Mouse (Mus musculus) hindbrain, postnatal 0 days (tissue): Measurements from ENCODE around the gene Morc3. TPM values are rescaled to one million over a fixed set of nuclear protein-coding genes. Genes with fewer than 3 reads are reported as not detected.

Experiments
- ATAC-seq: fragments of 200-750 bp; cut with Nextera tagmentation; 2 replicates; pipeline ENCODE4 v1.8.0; 2017; ENCODE audit warnings: mild to moderate bottlenecking, moderate TSS enrichment, moderate library complexity
- DNase-seq: peaks from one replicate; pipeline ENCODE4 v3.0.0-alpha.2; 2015; ENCODE audit warnings: low spot score
- H3K27ac ChIP-seq: fragments of 300-500 bp; sonication (generic); 2 replicates; pipeline ENCODE4 v1.5.1; 2014; ENCODE audit warnings: mild to moderate bottlenecking
- H3K27me3 ChIP-seq: fragments of 300-500 bp; sonication (generic); 2 replicates; pipeline ENCODE4 v1.6.1; 2014; ENCODE audit warnings: low read length, mixed read lengths; ENCODE audit not compliant: insufficient read depth
- H3K36me3 ChIP-seq: fragments of 300-500 bp; sonication (generic); 2 replicates; pipeline ENCODE4 v1.6.1; 2014; ENCODE audit warnings: low read length, mixed read lengths; ENCODE audit not compliant: insufficient read depth
- H3K4me1 ChIP-seq: fragments of 300-500 bp; sonication (generic); 2 replicates; pipeline ENCODE4 v1.6.1; 2014; ENCODE audit warnings: antibody characterized with exemption, low read length, mixed read lengths; ENCODE audit not compliant: insufficient read depth
- H3K4me2 ChIP-seq: fragments of 300-500 bp; sonication (generic); 2 replicates; pipeline ENCODE4 v1.6.1; 2014; ENCODE audit warnings: low read depth, mild to moderate bottlenecking, low read length, moderate library complexity, mixed read lengths
- H3K4me3 ChIP-seq: fragments of 300-500 bp; sonication (generic); 2 replicates; pipeline ENCODE4 v1.5.1; 2014; ENCODE audit warnings: low read length
- H3K9ac ChIP-seq: fragments of 300-500 bp; sonication (generic); replicated peaks from 2 replicates; pipeline ENCODE4 v1.6.1; 2014; ENCODE audit warnings: mild to moderate bottlenecking, low read length, moderate library complexity, mixed read lengths
- H3K9me3 ChIP-seq: fragments of 300-500 bp; sonication (generic); 2 replicates; pipeline ENCODE4 v1.6.1; 2016; ENCODE audit warnings: low read length, mixed read lengths
- CTCF ChIP-seq: IDR thresholded peaks from 2 replicates; pipeline ENCODE4 v1.5.1; 2016; ENCODE audit warnings: antibody characterized with exemption, control low read depth, low read depth
- WGBS: fragments of 180-500 bp; shearing (Covaris S2); extraction: QIAGEN DNeasy Blood & Tissue Kit; methylation state at CpG from one replicate; pipeline ENCODE4 v1.1.7; 2014; 5-methylcytosine and 5-hydroxymethylcytosine counted together
- polyA plus RNA-seq: library from polyadenylated mRNA; unstranded; fragments of >200 nt; fragmentation: Nextera tagmentation; extraction: Ambion mirVana; gene quantifications from 2 replicates; pipeline ENCODE4 v1.2.1, GENCODE M21; 2015
- total RNA-seq: library from RNA; depleted of rRNA; stranded (reverse); fragments of >200 nt; gene quantifications from 2 replicates; pipeline ENCODE4 v1.2.3, GENCODE M21; 2014

The Morc3 gene
- total and polyA plus RNA-seq, 2 experiments from 2014 or later: 24.1 to 25.2 TPM

DNA sequence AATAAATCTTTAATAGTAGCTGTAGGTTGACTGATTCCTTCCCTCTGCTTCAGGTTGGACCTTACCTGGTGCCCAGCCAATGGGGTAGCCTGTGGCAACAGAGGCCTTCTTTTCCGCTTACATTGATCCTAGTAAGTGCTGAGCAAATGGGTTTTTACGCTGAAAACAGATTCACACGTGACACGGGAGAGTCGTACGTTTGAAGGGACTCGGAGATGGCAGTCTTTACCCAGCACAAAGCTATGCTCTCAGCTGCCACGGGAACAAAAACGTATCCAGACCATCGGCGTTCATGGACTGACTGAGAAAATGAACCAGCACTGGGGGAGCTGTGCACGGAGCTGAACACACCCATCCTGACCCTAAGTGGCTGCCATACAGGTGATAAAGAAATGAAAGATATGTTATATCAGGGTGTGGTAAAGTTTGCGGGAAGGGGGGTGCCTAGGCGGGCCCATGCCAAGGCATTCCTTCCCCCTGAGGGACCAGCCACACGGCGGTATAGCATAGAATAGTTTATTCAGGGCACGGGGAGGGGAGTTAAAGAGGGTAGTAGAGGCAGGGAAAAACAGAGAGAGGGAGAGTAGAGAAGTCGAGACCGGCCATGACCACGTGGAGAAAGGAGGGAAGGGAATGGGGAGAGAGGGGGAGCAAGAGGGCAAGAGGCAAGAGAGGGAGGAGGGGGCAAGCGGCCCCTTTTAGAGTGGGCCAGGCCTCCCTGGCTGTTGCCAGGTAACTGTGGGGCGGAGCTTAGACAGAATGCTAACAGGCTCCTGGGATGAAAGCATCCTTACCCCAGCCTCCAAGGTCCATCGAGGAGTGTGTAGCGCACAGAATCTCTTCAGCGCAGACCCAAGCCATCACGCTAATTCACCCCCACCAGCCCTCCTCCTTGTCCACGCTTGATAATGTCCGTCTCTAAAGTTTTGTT lies 79.1 kb downstream of the Morc3 start:
- no peaks in the 10 kb centered on the region for H3K4me1 ChIP-seq
- H3K27ac ChIP-seq: no peak overlapping the region
- H3K36me3 ChIP-seq: no peaks in the 10 kb centered on the region
- H3K9ac ChIP-seq: no peak overlapping the region
- DNase-seq (no peak), ATAC-seq (no peak)
- no peak overlapping the region for H3K4me2 ChIP-seq
- WGBS: 67% methylated on average over 28 of the region's 28 CpGs
- no peaks in the 10 kb centered on the region for H3K9me3 ChIP-seq
- H3K4me3 ChIP-seq: no peak overlapping the region
- TF ChIP-seq CTCF: no peak
- H3K27me3 ChIP-seq: no peaks in the 10 kb centered on the region

DNA sequence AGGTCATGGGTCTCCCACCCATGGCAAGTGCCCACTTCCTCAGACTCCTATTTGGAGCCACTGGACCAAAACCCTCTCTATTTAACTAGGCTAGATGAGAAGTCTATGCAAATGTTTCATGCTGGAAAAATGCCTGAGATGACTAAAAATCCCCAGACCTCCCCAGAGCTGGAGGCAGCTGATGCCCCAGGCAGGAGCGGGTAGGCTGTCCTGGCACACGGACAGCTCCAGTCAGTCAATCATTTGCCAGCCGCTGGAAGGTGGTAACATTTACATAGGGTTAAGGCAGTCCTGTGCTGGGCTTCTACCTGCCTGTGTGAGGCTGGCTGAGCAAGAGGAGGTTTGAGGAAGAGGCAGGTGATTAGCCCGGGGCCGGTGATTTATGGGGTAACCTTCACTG lies 80.2 kb downstream of the Morc3 start:
- TF ChIP-seq CTCF: no peak

DNA sequence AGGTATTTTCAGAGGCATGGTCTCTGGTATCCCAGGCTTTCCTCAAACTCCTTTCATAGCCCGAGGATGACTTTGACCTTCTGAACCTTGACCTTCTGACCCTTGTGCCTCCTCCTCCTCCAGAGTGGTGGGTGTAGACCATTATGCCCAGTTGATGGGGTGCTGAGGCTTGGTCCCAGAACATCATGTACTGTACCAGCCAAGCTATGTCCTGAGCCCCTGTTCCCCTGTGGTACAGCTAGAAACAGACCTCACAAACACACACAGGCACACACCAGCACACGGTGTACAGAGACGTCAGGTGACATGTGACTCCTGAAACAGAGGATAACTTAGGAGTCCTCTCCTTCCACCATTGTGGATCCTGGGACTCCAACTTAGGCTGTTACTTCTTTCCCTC lies 80.9 kb downstream of the Morc3 start:
- H3K4me2 ChIP-seq: no peak overlapping the region
- H3K27ac ChIP-seq: no peak overlapping the region
- 70% methylated on average over 3 of the region's 3 CpGs for WGBS
- H3K9me3 ChIP-seq: no peaks in the 10 kb centered on the region
- H3K36me3 ChIP-seq: no peaks in the 10 kb centered on the region
- ATAC-seq: no peak
- H3K4me3 ChIP-seq: no peak overlapping the region
- DNase-seq: no peak
- H3K27me3 ChIP-seq: no peaks in the 10 kb centered on the region
- TF ChIP-seq CTCF: no peak
- no peak overlapping the region for H3K9ac ChIP-seq
- no peaks in the 10 kb centered on the region for H3K4me1 ChIP-seq

More for the DNA sequence above, 80.2 kb downstream of the Morc3 start:
- 68% methylated on average over 5 of the region's 5 CpGs for WGBS
- Histone ChIP-seq H3K9me3 (no peaks in the 10 kb centered on the region), H3K27me3 (no peaks in the 10 kb centered on the region), H3K36me3 (no peaks in the 10 kb centered on the region), H3K27ac (no peak overlapping the region), H3K4me1 (no peaks in the 10 kb centered on the region), H3K4me2 (no peak overlapping the region), H3K4me3 (no peak overlapping the region), H3K9ac (no peak overlapping the region)
- DNase-seq (no peak), ATAC-seq (no peak)

DNA sequence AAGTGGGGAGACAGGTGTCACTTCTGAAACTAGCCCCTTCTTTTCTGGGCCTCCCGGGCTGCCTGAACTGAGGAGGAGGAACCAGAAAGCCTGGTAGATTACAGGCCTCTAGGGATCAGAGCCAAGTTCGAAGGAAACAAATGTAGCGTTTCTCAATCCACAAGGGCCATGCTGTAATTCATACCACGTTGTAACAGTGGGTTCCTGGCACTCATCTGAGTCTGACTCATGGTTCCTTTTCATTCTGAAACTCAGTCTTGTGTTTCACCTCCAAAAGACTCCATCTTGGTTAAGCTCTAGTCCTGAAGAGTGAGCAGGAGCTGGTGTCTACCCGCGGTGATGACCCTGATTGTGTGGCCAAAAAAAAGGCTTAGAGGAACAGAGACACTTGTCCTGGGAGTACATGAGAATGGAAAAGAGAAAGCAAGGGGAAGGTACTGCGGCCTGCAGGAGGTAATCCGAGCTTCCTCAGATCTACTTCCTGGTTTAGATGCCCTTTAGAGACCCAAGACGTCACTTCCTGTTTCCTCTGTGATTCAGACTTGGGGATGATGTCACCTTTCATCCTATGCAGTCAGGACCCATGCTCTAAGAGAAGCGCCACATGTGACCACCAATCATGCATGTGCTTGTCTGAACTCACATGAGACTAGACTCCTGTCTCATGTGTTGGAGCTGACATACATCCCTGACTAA lies 82.1 kb downstream of the Morc3 start:
- Histone ChIP-seq H3K27ac (no peak overlapping the region), H3K36me3 (no peaks in the 10 kb centered on the region), H3K4me1 (no peaks in the 10 kb centered on the region), H3K4me2 (no peak overlapping the region), H3K27me3 (no peaks in the 10 kb centered on the region), H3K9ac (no peak overlapping the region), H3K4me3 (no peak overlapping the region), H3K9me3 (no peaks in the 10 kb centered on the region)
- no peak for DNase-seq
- 75% methylated on average over 10 of the region's 10 CpGs for WGBS
- no peak for TF ChIP-seq CTCF
- ATAC-seq: no peak

DNA sequence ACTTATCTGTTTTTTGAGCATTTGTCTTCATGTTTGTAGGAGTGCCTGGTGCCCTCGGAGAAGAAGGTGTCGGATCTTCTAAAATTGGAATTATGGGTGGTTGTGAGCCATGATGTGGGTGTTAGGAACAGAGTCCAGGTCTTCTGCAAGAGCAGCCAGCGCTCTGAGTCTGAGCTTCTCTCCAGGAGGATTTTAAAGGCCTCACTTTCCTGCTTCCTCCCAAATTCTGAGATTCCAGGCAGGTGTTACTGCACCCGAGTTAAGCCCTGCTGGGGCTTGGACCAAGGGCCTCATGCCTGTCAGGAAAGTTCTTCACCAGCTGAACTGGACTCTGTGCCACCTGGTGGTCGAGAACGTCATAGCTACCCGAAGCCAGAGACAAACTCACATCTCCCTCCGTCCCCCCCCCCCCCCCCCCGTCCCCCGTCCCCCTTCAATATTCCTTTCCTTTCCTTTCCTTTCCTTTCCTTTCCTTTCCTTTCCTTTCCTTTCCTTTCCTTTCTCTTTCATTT lies 83.5 kb downstream of the Morc3 start:
- H3K36me3 ChIP-seq: no peaks in the 10 kb centered on the region
- WGBS: 45% methylated on average over 7 of the region's 10 CpGs
- peak; percentile 54 for TF ChIP-seq CTCF
- no peak overlapping the region for H3K27ac ChIP-seq
- H3K27me3 ChIP-seq: no peaks in the 10 kb centered on the region
- ATAC-seq: no peak
- H3K9ac ChIP-seq: no peak overlapping the region
- no peak overlapping the region for H3K4me2 ChIP-seq
- H3K4me3 ChIP-seq: no peak overlapping the region
- no peaks in the 10 kb centered on the region for H3K4me1 ChIP-seq
- no peaks in the 10 kb centered on the region for H3K9me3 ChIP-seq
- peak; percentile 47 for DNase-seq

DNA sequence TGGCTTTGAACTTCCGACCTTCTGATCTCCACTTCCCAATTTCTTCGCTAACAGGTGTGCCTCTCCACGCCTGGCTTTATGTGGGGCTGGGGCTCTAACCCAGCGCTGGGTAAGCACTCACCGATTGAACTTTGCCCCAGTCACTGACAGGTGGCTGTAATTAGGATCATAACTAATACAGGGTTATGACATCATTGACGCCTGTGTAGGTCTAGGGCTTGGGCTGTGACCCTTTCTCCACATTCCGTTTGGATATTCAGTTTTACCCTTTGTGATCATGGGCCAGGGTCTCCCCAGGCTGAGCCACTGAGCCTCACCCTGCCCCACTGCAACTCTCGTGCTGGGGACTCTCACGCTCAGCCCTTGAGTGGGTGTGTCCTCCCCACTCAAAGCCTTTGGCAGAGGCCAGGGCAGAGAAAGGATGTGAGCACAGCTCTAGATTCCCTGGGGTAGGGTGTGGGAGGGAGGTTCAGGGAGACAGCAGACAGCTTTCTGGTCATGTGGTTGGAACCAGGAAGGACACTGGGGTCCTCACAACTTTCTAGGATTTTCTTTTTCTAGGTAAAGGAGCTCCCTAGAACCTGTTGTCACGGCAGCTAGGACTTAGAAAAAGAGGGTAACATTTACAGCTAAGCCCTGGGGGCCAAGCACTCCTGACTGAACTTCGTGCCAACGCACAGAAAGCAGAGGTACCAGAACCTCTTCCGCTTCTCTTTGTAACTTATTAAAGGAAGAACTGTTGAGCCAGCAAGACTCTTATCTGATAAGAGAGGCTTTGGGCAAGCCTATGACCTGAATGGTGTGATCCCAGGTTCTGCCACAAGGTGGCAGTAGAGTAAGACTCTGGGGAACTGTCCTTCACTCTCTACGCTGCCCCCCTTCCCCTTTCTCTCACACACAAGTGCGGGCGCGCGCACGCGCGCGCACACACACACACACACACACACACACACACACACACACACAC lies 86.1 kb downstream of the Morc3 start:
- Histone ChIP-seq H3K9ac (no peak overlapping the region), H3K27me3 (no peaks in the 10 kb centered on the region), H3K4me1 (no peaks in the 10 kb centered on the region), H3K9me3 (no peaks in the 10 kb centered on the region), H3K27ac (no peak overlapping the region), H3K4me3 (no peak overlapping the region), H3K36me3 (no peaks in the 10 kb centered on the region), H3K4me2 (peak overlapping the region; percentile 35; the same call in 1 of the 2 replicates)
- WGBS: 40% methylated on average over 20 of the region's 22 CpGs
- peak; percentile 88 for DNase-seq
- peak; percentile 73 for ATAC-seq
- peak; percentile 85 for TF ChIP-seq CTCF
